Mouse (Mus musculus): ENCODE measurements around the gene Nup205. TPM values are rescaled to one million over a fixed set of nuclear protein-coding genes. Genes with fewer than 3 reads are reported as not detected.

Gene Nup205
- polyA plus RNA-seq, 1 experiment from 2014 or later: 17.8 TPM

DNA sequence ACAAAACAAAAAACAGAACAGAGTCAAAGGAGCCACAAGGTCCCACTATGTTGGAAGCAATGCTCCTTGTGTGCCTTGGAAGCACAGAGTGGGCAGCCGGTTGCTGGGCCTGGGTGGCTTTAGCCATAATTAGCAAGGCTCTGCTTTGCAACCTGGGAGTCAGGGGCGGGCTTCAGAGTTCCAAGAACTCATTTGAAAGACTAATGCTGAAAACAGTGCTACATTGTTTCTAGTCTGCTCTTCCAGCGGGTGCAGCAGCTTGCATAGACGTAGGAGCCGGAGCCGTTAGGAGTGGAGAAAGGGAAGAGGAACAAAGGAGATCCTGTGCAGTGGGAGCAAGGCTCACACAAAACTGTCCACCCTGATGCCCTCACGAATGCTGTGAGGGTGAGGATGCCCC is 111.7 kb downstream of the Nup205 start:
- Histone ChIP-seq H3K9me3 (replicated peaks; ENCODE audit: control insufficient read depth, low read length) (no peaks in the 10 kb centered on the region), H3K4me3 (ENCODE audit: low read depth, low read length) (no peak overlapping the region), H3K4me1 (ENCODE audit: control insufficient read depth, low read depth, low read length) (no peaks in the 10 kb centered on the region), H3K27me3 (ENCODE audit: control insufficient read depth, insufficient read depth, low read depth, low read length) (no peaks in the 10 kb centered on the region), H3K27ac (ENCODE audit: low read length) (no peak overlapping the region), H3K9ac (ENCODE audit: low read depth, low read length) (no peak overlapping the region), H3K36me3 (ENCODE audit: control insufficient read depth, insufficient read depth) (no peaks in the 10 kb centered on the region), H3K4me2 (ENCODE audit: low read depth, low read length) (no peak overlapping the region)
- WGBS (ENCODE audit: insufficient replicate concordance): 64% methylated on average over 7 of the region's 7 CpGs
- no peak for ATAC-seq (ENCODE audit: low read depth)

DNA sequence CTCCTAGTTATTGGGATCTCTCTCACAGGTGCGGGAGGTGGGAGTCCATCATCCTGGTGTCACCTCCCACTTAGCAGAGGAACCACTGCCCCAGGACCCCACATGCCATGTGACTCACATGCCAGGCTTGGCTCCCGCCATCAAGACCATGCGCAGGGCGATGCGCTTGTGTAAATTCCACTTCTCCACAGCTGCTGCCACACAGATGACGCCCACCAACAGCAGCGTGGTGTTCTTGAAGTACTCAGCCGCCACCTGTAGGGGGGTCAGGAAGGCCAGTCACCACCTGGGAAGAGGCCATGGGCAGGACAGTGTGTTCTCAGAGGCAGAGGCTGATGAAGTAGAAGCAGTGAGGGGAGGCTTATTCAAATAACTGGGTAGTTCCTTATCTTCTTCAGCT is 112.5 kb downstream of the Nup205 start:
- no peak overlapping the region for H3K27ac ChIP-seq (ENCODE audit: low read length)
- ATAC-seq (ENCODE audit: low read depth): no peak

DNA sequence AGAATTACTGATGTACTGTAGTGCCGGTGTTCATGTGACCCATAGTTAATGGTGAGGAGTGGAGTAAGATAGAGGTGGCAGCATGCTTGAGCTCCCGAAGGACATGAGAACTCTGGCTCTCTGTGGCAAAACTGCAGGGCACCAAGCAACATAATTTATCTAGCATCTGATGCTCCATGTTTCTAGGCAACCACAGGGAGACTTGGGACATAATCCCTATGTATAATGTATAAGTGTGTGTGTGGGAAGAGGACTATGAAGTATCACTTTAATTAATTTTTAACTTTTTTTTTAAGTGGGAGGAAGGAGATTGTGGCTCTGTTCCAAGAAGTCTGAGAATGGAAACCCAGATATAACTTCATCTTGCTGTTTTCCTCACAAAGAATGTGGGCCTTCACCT is 117.7 kb downstream of the Nup205 start:
- Histone ChIP-seq H3K9ac (ENCODE audit: low read depth, low read length) (no peak overlapping the region), H3K27me3 (ENCODE audit: control insufficient read depth, insufficient read depth, low read depth, low read length) (no peaks in the 10 kb centered on the region), H3K27ac (ENCODE audit: low read length) (no peak overlapping the region), H3K4me2 (ENCODE audit: low read depth, low read length) (no peak overlapping the region), H3K4me1 (ENCODE audit: control insufficient read depth, low read depth, low read length) (no peaks in the 10 kb centered on the region), H3K36me3 (ENCODE audit: control insufficient read depth, insufficient read depth) (no peaks in the 10 kb centered on the region), H3K9me3 (replicated peaks; ENCODE audit: control insufficient read depth, low read length) (no peaks in the 10 kb centered on the region), H3K4me3 (ENCODE audit: low read depth, low read length) (no peak overlapping the region)
- WGBS (ENCODE audit: insufficient replicate concordance): 74% methylated on average over 2 of the region's 2 CpGs
- ATAC-seq (ENCODE audit: low read depth): no peak

More for the DNA sequence above, 112.5 kb downstream of the Nup205 start:
- 79% methylated on average over 8 of the region's 8 CpGs for WGBS (ENCODE audit: insufficient replicate concordance)
- Histone ChIP-seq H3K4me2 (ENCODE audit: low read depth, low read length) (no peak overlapping the region), H3K9ac (ENCODE audit: low read depth, low read length) (no peak overlapping the region), H3K9me3 (replicated peaks; ENCODE audit: control insufficient read depth, low read length) (no peaks in the 10 kb centered on the region), H3K4me3 (ENCODE audit: low read depth, low read length) (no peak overlapping the region), H3K4me1 (ENCODE audit: control insufficient read depth, low read depth, low read length) (no peaks in the 10 kb centered on the region), H3K36me3 (ENCODE audit: control insufficient read depth, insufficient read depth) (no peaks in the 10 kb centered on the region), H3K27me3 (ENCODE audit: control insufficient read depth, insufficient read depth, low read depth, low read length) (no peaks in the 10 kb centered on the region)

DNA sequence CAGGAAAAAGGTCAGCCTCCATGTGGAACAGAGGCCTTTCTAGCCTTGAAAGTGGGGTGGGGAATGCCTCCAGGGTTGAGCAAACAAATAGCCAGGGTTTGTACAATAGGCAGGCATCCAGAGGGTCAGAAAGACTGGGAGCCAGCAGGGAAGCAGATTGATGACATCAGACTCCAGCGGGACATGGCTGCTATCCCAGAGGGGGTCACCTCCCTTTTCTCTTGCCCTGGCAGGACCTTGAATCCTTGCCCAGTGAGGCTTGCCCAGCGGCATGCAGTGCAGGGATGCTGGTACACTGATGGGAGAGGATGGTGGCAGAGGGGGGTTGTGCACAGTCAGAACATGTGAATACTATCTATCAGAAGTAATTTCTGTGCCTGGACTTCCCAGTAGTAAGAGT is 119.8 kb downstream of the Nup205 start:
- H3K4me3 ChIP-seq (ENCODE audit: low read depth, low read length): no peak overlapping the region
- H3K9ac ChIP-seq (ENCODE audit: low read depth, low read length): no peak overlapping the region
- ATAC-seq (ENCODE audit: low read depth): 0 out of 2 replicates have a peak, but pooled peaks have one; percentile 16
- H3K27ac ChIP-seq (ENCODE audit: low read length): no peak overlapping the region
- 81% methylated on average over 2 of the region's 2 CpGs for WGBS (ENCODE audit: insufficient replicate concordance)
- H3K4me2 ChIP-seq (ENCODE audit: low read depth, low read length): no peak overlapping the region
- no peaks in the 10 kb centered on the region for H3K9me3 ChIP-seq (replicated peaks; ENCODE audit: control insufficient read depth, low read length)
- no peaks in the 10 kb centered on the region for H3K4me1 ChIP-seq (ENCODE audit: control insufficient read depth, low read depth, low read length)
- H3K36me3 ChIP-seq (ENCODE audit: control insufficient read depth, insufficient read depth): no peaks in the 10 kb centered on the region
- no peaks in the 10 kb centered on the region for H3K27me3 ChIP-seq (ENCODE audit: control insufficient read depth, insufficient read depth, low read depth, low read length)

Other genes with a start within 250 kb of the Nup205 start
- gene Slc23a4, start 189.0 kb upstream of the Nup205 start, polyA plus RNA-seq (2015; fragmentation: Nextera tagmentation; extraction: Ambion mirVana): 0.08 and 0.14 TPM in 2 replicates
- gene Cnot4, start 43.7 kb upstream of the Nup205 start, polyA plus RNA-seq (2015; fragmentation: Nextera tagmentation; extraction: Ambion mirVana): 11.0 and 12.5 TPM in 2 replicates
- 0.04 TPM in 2 replicates for gene Slc13a4, start 130.7 kb downstream of the Nup205 start, polyA plus RNA-seq (2015; fragmentation: Nextera tagmentation; extraction: Ambion mirVana)
- 0.36 and 0.37 TPM in 2 replicates for gene Fam180a, start 148.7 kb downstream of the Nup205 start, polyA plus RNA-seq (2015; fragmentation: Nextera tagmentation; extraction: Ambion mirVana)